26 mouse cellular contexts compared by ENCODE assay signal in the genomic region with DNA sequence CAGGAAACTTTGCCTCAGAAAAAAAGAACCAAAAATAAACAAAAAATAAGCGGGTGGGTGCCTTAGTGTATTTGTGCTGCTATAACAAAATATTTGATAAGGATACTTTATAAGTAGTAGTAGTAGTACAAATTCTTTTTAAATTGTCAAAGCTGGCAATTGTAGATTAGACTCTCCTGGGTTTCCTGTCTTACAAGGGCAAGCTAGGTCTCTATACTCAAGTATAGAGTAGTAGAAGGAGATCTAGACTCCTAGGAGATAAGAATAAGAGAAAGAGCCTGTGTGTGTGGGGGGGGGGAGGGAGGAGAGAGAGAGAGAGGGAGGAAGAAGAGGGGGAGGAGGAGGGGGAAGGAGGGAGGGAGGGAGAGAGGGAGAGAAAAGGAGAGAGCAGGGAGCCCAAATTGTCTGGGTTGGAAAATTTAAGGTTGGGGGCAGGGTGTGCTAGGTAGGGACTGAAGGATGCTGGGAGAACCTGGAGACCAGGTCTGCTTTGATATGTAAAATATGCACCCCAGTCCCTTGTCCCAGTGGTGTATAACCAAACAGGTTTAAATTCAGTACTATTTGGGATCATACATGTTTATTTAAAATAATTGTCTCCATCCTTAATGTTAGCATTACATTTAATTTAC. TPM values are rescaled to one million over a fixed set of nuclear protein-coding genes. Genes with fewer than 3 reads are reported as not detected.
DNase-seq lines count a peak whose midpoint lies in the region; ATAC-seq and TF ChIP-seq lines count a peak whose summit lies in the region.
"Had no signal": no experiment of that assay in that cellular context is flagged by ENCODE, and none has a peak within 500 bp of the region (broad histone marks: within the 10 kb centered on the region; RNA-seq: fewer than 3 reads in every experiment).

No protein-coding gene starts in this region.

- peaks cover 9% of the 10 kb centered on the region; the same call in 1 of the 2 replicates for H3K4me1 ChIP-seq in liver, postnatal 0 days (ENCODE audit: insufficient read depth)
- H3K4me1 ChIP-seq in liver, embryonic 14.5 days (replicated peaks; ENCODE audit: control insufficient read depth in 2 of 2, insufficient read depth in 2 of 2, low read length in 1 of 2) = peaks cover 8 to 10% of the 10 kb centered on the region in 2 experiments
- no peaks in the 10 kb centered on the region for H3K4me1 ChIP-seq in stomach, postnatal 0 days (replicated peaks; ENCODE audit: control insufficient read depth, insufficient read depth)
- H3K4me1 ChIP-seq: embryonic facial prominence, embryonic 12.5 days had no signal

- no peak overlapping the region for H3K9ac ChIP-seq in liver, postnatal 0 days (replicated peaks)
- no peak overlapping the region for H3K9ac ChIP-seq in liver, embryonic 14.5 days (replicated peaks)
- no peak overlapping the region for H3K9ac ChIP-seq in stomach, postnatal 0 days (ENCODE audit: low read length)
- H3K9ac ChIP-seq: embryonic facial prominence, embryonic 12.5 days; forebrain, embryonic 15.5 days; heart, embryonic 13.5 days had no signal

- ATAC-seq in liver, postnatal 0 days = no peak
- ATAC-seq in common myeloid progenitor, adult 5-6 weeks (replicated peaks; ENCODE audit: low read depth, poor library complexity, severe bottlenecking) = 0 out of 2 replicates have a peak, but pooled peaks have one; percentile 47
- ATAC-seq in liver, embryonic 14.5 days (ENCODE audit: insufficient read depth) = peak; percentile 70; the same call in 1 of the 2 replicates
- ATAC-seq in megakaryocyte-erythroid progenitor cell, adult 5-6 weeks (replicated peaks; ENCODE audit: low FRiP score, low TSS enrichment, poor library complexity, severe bottlenecking) = peak; percentile 85
- no peak for ATAC-seq in frontal cortex, adult (ENCODE audit: low TSS enrichment)
- no peak for ATAC-seq in stomach, postnatal 0 days (ENCODE audit: low FRiP score, low TSS enrichment)
- ATAC-seq: forebrain, embryonic 15.5 days; hindbrain, postnatal 0 days had no signal

- no peak overlapping the region for H3K4me3 ChIP-seq in liver, postnatal 0 days (ENCODE audit: low read depth, low read length)
- no peak overlapping the region for H3K4me3 ChIP-seq in liver, embryonic 14.5 days (ENCODE audit: insufficient read depth in 1 of 2, low read depth in 2 of 2, low read length in 2 of 2)
- no peak overlapping the region for H3K4me3 ChIP-seq in stomach, postnatal 0 days (ENCODE audit: low read depth, low read length)
- H3K4me3 ChIP-seq: embryonic facial prominence, embryonic 12.5 days; forebrain, embryonic 15.5 days; heart, embryonic 13.5 days had no signal

- H3K27me3 ChIP-seq in liver, postnatal 0 days (ENCODE audit: insufficient read depth, low read length) = no peaks in the 10 kb centered on the region
- H3K27me3 ChIP-seq in liver, embryonic 14.5 days (ENCODE audit: control insufficient read depth, insufficient read depth, low read length) = no peaks in the 10 kb centered on the region
- H3K27me3 ChIP-seq in stomach, postnatal 0 days (ENCODE audit: control insufficient read depth, insufficient read depth, low read length) = no peaks in the 10 kb centered on the region
- H3K27me3 ChIP-seq: embryonic facial prominence, embryonic 12.5 days; forebrain, embryonic 15.5 days; heart, embryonic 13.5 days had no signal

- H3K9me3 ChIP-seq in liver, postnatal 0 days (ENCODE audit: low read length) = no peaks in the 10 kb centered on the region
- H3K9me3 ChIP-seq in liver, embryonic 14.5 days (ENCODE audit: control insufficient read depth, low read length) = no peaks in the 10 kb centered on the region
- no peaks in the 10 kb centered on the region for H3K9me3 ChIP-seq in stomach, postnatal 0 days (ENCODE audit: control insufficient read depth, low read length)
- H3K9me3 ChIP-seq: embryonic facial prominence, embryonic 12.5 days; forebrain, embryonic 15.5 days; heart, embryonic 13.5 days had no signal

- no peaks in the 10 kb centered on the region for H3K36me3 ChIP-seq in liver, postnatal 0 days (replicated peaks; ENCODE audit: insufficient read depth, low read length)
- H3K36me3 ChIP-seq in liver, embryonic 14.5 days (replicated peaks; ENCODE audit: control insufficient read depth, insufficient read depth, low read depth) = no peaks in the 10 kb centered on the region
- no peaks in the 10 kb centered on the region for H3K36me3 ChIP-seq in stomach, postnatal 0 days (ENCODE audit: control insufficient read depth, insufficient read depth, low read length)
- H3K36me3 ChIP-seq: forebrain, embryonic 15.5 days; heart, embryonic 13.5 days had no signal

- H3K4me2 ChIP-seq in liver, postnatal 0 days (ENCODE audit: low read depth, low read length) = no peak overlapping the region
- H3K4me2 ChIP-seq in liver, embryonic 14.5 days (ENCODE audit: low read depth) = peak overlapping the region; percentile 13; the same call in 1 of the 2 replicates
- no peak overlapping the region for H3K4me2 ChIP-seq in stomach, postnatal 0 days (replicated peaks; ENCODE audit: low read depth)
- H3K4me2 ChIP-seq: embryonic facial prominence, embryonic 12.5 days; forebrain, embryonic 15.5 days; heart, embryonic 13.5 days had no signal

- DNase-seq in liver = peak; percentile 17
- DNase-seq in liver, postnatal 0 days = no peak
- DNase-seq in liver, embryonic 14.5 days (ENCODE audit: low read depth in 3 of 3, low spot score in 3 of 3) = no peak
- DNase-seq in stomach, postnatal 0 days (ENCODE audit: low spot score) = no peak
- DNase-seq in kidney, adult 18-20 months = no peak
- DNase-seq: adrenal gland, adult 2 months; adrenal gland, postnatal 36 days; cerebellum, adult 2 months; cerebellum, postnatal 10 days; embryo, embryonic 11 days; gastrocnemius, postnatal 10 days; heart, postnatal 36 days had no signal

- WGBS in liver, postnatal 0 days (ENCODE audit: insufficient replicate concordance) = 53% methylated on average over 1 of the region's 1 CpGs
- 11% methylated on average over 1 of the region's 1 CpGs for WGBS in liver, embryonic 14.5 days (ENCODE audit: insufficient replicate concordance)
- WGBS in stomach, postnatal 0 days = 44% methylated on average over 1 of the region's 1 CpGs

- TF ChIP-seq EP300 in liver, postnatal 0 days (IDR thresholded peaks at IDR 0.05; ENCODE audit: low read depth) = no peak
- no peak for TF ChIP-seq EP300 in liver, embryonic 14.5 days (IDR thresholded peaks at IDR 0.05; ENCODE audit: low read depth)
- TF ChIP-seq EP300 in stomach, postnatal 0 days (optimal IDR thresholded peaks at IDR 0.05) = no peak

- no peak for TF ChIP-seq CTCF in liver, postnatal 0 days (IDR thresholded peaks at IDR 0.05; ENCODE audit: low read depth)
- no peak for TF ChIP-seq CTCF in liver, embryonic 14.5 days (IDR thresholded peaks at IDR 0.05; ENCODE audit: low read depth)
- TF ChIP-seq CTCF in stomach, postnatal 0 days (IDR thresholded peaks at IDR 0.05; ENCODE audit: low read depth) = no peak

- H3K27ac ChIP-seq in liver, postnatal 0 days (ENCODE audit: low read depth) = no peak overlapping the region
- H3K27ac ChIP-seq in liver, embryonic 14.5 days = no peak overlapping the region; the same call in 1 of the 2 replicates
- no peak overlapping the region for H3K27ac ChIP-seq in stomach, postnatal 0 days (replicated peaks)
- H3K27ac ChIP-seq: embryonic facial prominence, embryonic 12.5 days; forebrain, embryonic 15.5 days; heart, embryonic 13.5 days; hindbrain, postnatal 0 days had no signal

RNA-seq across cellular contexts. Expression of gene Kdm5b, which starts 13.4 kb away (rescaled TPM):
- 5.8 and 6.4 TPM in 2 replicates for polyA plus RNA-seq in liver, postnatal 0 days (2015; fragmentation: Nextera tagmentation; extraction: Ambion mirVana)
- total RNA-seq in common myeloid progenitor, adult 5-6 weeks (2017) = 32.7 and 35.6 TPM in 2 replicates
- 1.5 and 1.8 TPM in 2 replicates for polyA plus RNA-seq in liver, embryonic 14.5 days (2012; rRNA removed)
- polyA plus RNA-seq in liver, embryonic 14.5 days (2014; fragmentation: Nextera tagmentation; extraction: Ambion mirVana) = 4.2 and 4.9 TPM in 2 replicates
- 35.0 and 42.7 TPM in 2 replicates for total RNA-seq in megakaryocyte-erythroid progenitor cell, adult 5-6 weeks (2014; fragmentation: Nextera tagmentation)
- total RNA-seq in megakaryocyte-erythroid progenitor cell, adult 5-6 weeks (2017) = 25.5 and 41.3 TPM in 2 replicates
- 28.5 and 29.5 TPM in 2 replicates for polyA plus RNA-seq in stomach, postnatal 0 days (2015; fragmentation: Nextera tagmentation; extraction: Ambion mirVana)

RNA-seq across cellular contexts. Expression of gene Mgat4e, which starts 23.9 kb away (rescaled TPM):
- not detected in 2 replicates for polyA plus RNA-seq in liver, postnatal 0 days (2015; fragmentation: Nextera tagmentation; extraction: Ambion mirVana)
- not detected in 2 replicates for total RNA-seq in common myeloid progenitor, adult 5-6 weeks (2017)
- not detected in 2 replicates for polyA plus RNA-seq in liver, embryonic 14.5 days (2012; rRNA removed)
- polyA plus RNA-seq in liver, embryonic 14.5 days (2014; fragmentation: Nextera tagmentation; extraction: Ambion mirVana) = not detected in 2 replicates
- not detected in 2 replicates for total RNA-seq in megakaryocyte-erythroid progenitor cell, adult 5-6 weeks (2014; fragmentation: Nextera tagmentation)
- not detected in 2 replicates for total RNA-seq in megakaryocyte-erythroid progenitor cell, adult 5-6 weeks (2017)
- polyA plus RNA-seq in stomach, postnatal 0 days (2015; fragmentation: Nextera tagmentation; extraction: Ambion mirVana) = not detected in 2 replicates
- total RNA-seq: adrenal gland, adult 2 months; adrenal gland, postnatal 36 days; gastrocnemius, postnatal 10 days; gastrocnemius, postnatal 4 days; heart, postnatal 36 days; hindbrain, postnatal 0 days had no signal
- polyA plus RNA-seq: adrenal gland, adult 2 months; C2C12; cerebellum, adult 2 months; forebrain, embryonic 11.5 days; forebrain, embryonic 15.5 days; frontal cortex, adult 2 months; heart, embryonic 13.5 days; heart, postnatal 0 days; hindbrain, embryonic 11.5 days; hindbrain, postnatal 0 days; intestine, embryonic 14.5 days had no signal

Comparison
In these comparisons a context has a peak if more than half of its experiments do, and no peak if none do; other contexts are left out.
1. ATAC-seq: peak in common myeloid progenitor, adult 5-6 weeks (single experiment), liver, embryonic 14.5 days (single experiment) and megakaryocyte-erythroid progenitor cell, adult 5-6 weeks (single experiment); none in liver, postnatal 0 days (single experiment), frontal cortex, adult (single experiment) and stomach, postnatal 0 days (single experiment).